Mouse (Mus musculus) lung, postnatal 0 days (tissue): ENCODE measurements around the gene Crtc2.

Experiments used
- CTCF ChIP-seq: IDR thresholded peaks from 2 replicates; pipeline ENCODE4 v1.5.1; 2016; ENCODE audit warnings: antibody characterized with exemption, mild to moderate bottlenecking
- EP300 ChIP-seq: IDR thresholded peaks from 2 replicates; pipeline ENCODE4 v1.6.1; 2016; ENCODE audit warnings: antibody characterized with exemption, mild to moderate bottlenecking, control low read depth

- no peak for TF ChIP-seq EP300
- no peak for TF ChIP-seq CTCF
Observed at GRCm38 (mm10) chr3:90266901-90267775, 13.2 kb downstream of the Crtc2 start.
